In the genomic region with DNA sequence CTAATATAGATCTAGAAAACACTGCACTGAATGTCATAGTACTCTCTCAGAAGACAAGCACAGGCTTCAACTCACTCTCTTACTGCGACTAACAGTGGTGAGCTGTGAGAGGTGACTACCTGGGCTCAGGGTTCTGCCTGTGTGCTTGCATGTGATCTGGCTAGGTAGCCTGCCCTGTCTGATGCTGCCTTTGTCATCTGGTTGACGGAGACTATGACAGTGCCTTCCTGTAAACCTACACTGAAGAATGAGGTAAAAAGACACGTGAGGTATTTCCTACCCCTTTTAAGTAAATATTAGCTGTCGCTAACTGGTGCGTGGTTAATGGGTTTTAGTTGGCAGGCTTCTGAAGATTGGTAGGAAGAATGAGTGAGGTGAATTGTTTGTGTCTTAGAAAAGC, we compare ENCODE assay signal across 20 mouse cellular contexts.
A peak's percentile ranks its signal among the peaks of the same experiment; 100 is the strongest.
DNase-seq lines count a peak whose midpoint lies in the region; ATAC-seq and TF ChIP-seq lines count a peak whose summit lies in the region.
"Had no signal": no experiment of that assay in that cellular context is flagged by ENCODE, and none has a peak within 500 bp of the region (broad histone marks: within the 10 kb centered on the region; RNA-seq: fewer than 3 reads in every experiment).

No protein-coding gene starts in this region.

- peak; percentile 83 for ATAC-seq in kidney, postnatal 0 days (replicated peaks; ENCODE audit: low FRiP score, low read depth)
- peak; percentile 48 for ATAC-seq in forebrain, embryonic 14.5 days
- ATAC-seq: liver, postnatal 0 days had no signal

- TF ChIP-seq POLR2A in brain, embryonic 14.5 days (IDR thresholded peaks at IDR 0.05; ENCODE audit: borderline replicate concordance, extremely low read depth, insufficient read depth, insufficient read length, poor library complexity, severe bottlenecking), result no peak

- peaks cover 9% of the 10 kb centered on the region; the same call in 1 of the 2 replicates for H3K4me1 ChIP-seq in kidney, postnatal 0 days (replicated peaks; ENCODE audit: insufficient read depth, low read length)
- peaks cover 24% of the 10 kb centered on the region for H3K4me1 ChIP-seq in forebrain, embryonic 14.5 days (ENCODE audit: control insufficient read depth, insufficient read depth, low read length)

- peak overlapping the region; percentile 18; the same call in 1 of the 2 replicates for H3K4me2 ChIP-seq in kidney, postnatal 0 days (ENCODE audit: low read length)
- no peak overlapping the region for H3K4me2 ChIP-seq in forebrain, embryonic 14.5 days (ENCODE audit: low read length)
- H3K4me2 ChIP-seq: hindbrain, embryonic 13.5 days; neural tube, embryonic 12.5 days; stomach, embryonic 15.5 days had no signal

- 34% methylated on average over 5 of the region's 5 CpGs for WGBS in kidney, postnatal 0 days
- WGBS in forebrain, embryonic 14.5 days, result 23% methylated on average over 5 of the region's 5 CpGs

- intact Hi-C loops in heart, postnatal 10 days (cut with DNase I), result no loop called here

- peak; percentile 74 for DNase-seq in heart, adult 11 months
- DNase-seq in heart, postnatal 10 days, result no peak
- DNase-seq in kidney, postnatal 0 days (ENCODE audit: low spot score), result peak; percentile 53
- DNase-seq in kidney, adult 18-20 months, result no peak
- DNase-seq in brain, embryonic 14.5 days (ENCODE audit: low read depth), result peak; percentile 49
- DNase-seq in forebrain, embryonic 14.5 days (ENCODE audit: low spot score), result no peak
- DNase-seq in frontal cortex, postnatal 14 days (ENCODE audit: low spot score in 2 of 2), result no peak
- DNase-seq in gastrocnemius, postnatal 4 days (ENCODE audit: low spot score in 2 of 2), result no peak
- DNase-seq: adrenal gland, postnatal 10 days; cerebellum, adult 11-12 months; heart, adult 18-20 months; liver; liver, postnatal 0 days; right cerebral cortex, postnatal 14 days; thymus, adult 2 months had no signal

- no peaks in the 10 kb centered on the region for H3K27me3 ChIP-seq in kidney, postnatal 0 days (ENCODE audit: insufficient read depth, low read length)
- H3K27me3 ChIP-seq in forebrain, embryonic 14.5 days (replicated peaks; ENCODE audit: control insufficient read depth, insufficient read depth, low read length), result no peaks in the 10 kb centered on the region
- H3K27me3 ChIP-seq: CH12.LX; hindbrain, embryonic 13.5 days; neural tube, embryonic 12.5 days; stomach, embryonic 15.5 days had no signal

- no peaks in the 10 kb centered on the region for H3K9me3 ChIP-seq in kidney, postnatal 0 days (replicated peaks; ENCODE audit: low read length)
- no peaks in the 10 kb centered on the region for H3K9me3 ChIP-seq in forebrain, embryonic 14.5 days (replicated peaks; ENCODE audit: control insufficient read depth, low read length)
- H3K9me3 ChIP-seq: hindbrain, embryonic 13.5 days; neural tube, embryonic 12.5 days; stomach, embryonic 15.5 days had no signal

- H3K27ac ChIP-seq in kidney, postnatal 0 days, result 0 out of 2 replicates have a peak overlapping the region, but pooled peaks have one; percentile 20
- no peak overlapping the region for H3K27ac ChIP-seq in forebrain, embryonic 14.5 days (ENCODE audit: low read depth, low read length)
- H3K27ac ChIP-seq: hindbrain, embryonic 13.5 days; macrophage; neural tube, embryonic 12.5 days; stomach, embryonic 15.5 days had no signal

- no peak overlapping the region for H3K9ac ChIP-seq in kidney, postnatal 0 days (ENCODE audit: low read depth, low read length)
- H3K9ac ChIP-seq in forebrain, embryonic 14.5 days (ENCODE audit: low read length), result no peak overlapping the region; the same call in 1 of the 2 replicates
- H3K9ac ChIP-seq: hindbrain, embryonic 13.5 days; liver, postnatal 0 days; neural tube, embryonic 12.5 days; stomach, embryonic 15.5 days had no signal

- no peak overlapping the region for H3K4me3 ChIP-seq in kidney, postnatal 0 days (replicated peaks; ENCODE audit: low read depth, low read length)
- H3K4me3 ChIP-seq in forebrain, embryonic 14.5 days (ENCODE audit: low read depth, low read length), result no peak overlapping the region
- H3K4me3 ChIP-seq: hindbrain, embryonic 13.5 days; neural tube, embryonic 12.5 days; stomach, embryonic 15.5 days had no signal

- no peak for TF ChIP-seq CTCF in kidney, postnatal 0 days (IDR thresholded peaks at IDR 0.05; ENCODE audit: low read depth)
- no peak for TF ChIP-seq CTCF in brain, embryonic 14.5 days (IDR thresholded peaks at IDR 0.05; ENCODE audit: borderline replicate concordance, extremely low read depth, insufficient read depth, insufficient read length)

- no peaks in the 10 kb centered on the region for H3K36me3 ChIP-seq in kidney, postnatal 0 days (ENCODE audit: insufficient read depth, low read length)
- no peaks in the 10 kb centered on the region for H3K36me3 ChIP-seq in forebrain, embryonic 14.5 days (ENCODE audit: control insufficient read depth, insufficient read depth, low read length)
- H3K36me3 ChIP-seq: hindbrain, embryonic 13.5 days; neural tube, embryonic 12.5 days; stomach, embryonic 15.5 days had no signal

Comparison
In these comparisons a context has a peak if more than half of its experiments do, and no peak if none do; other contexts are left out.
1. DNase-seq: peak in heart, adult 11 months (single experiment), kidney, postnatal 0 days (single experiment) and brain, embryonic 14.5 days (single experiment); none in heart, postnatal 10 days (0 of 2), kidney, adult 18-20 months (single experiment), forebrain, embryonic 14.5 days (single experiment), frontal cortex, postnatal 14 days (0 of 2) and gastrocnemius, postnatal 4 days (0 of 2).